Mouse (Mus musculus) ES-E14 (cell line): ENCODE data around the gene Ipcef1.

Experiments
- MAFK ChIP-seq: IDR thresholded peaks from 2 replicates; pipeline ENCODE4 v1.6.1; 2014; ENCODE audit warnings: mild to moderate bottlenecking, low read depth, low read length, inconsistent platforms; ENCODE audit not compliant: insufficient read depth
- ZNF384 ChIP-seq: IDR thresholded peaks from 2 replicates; pipeline ENCODE4 v1.6.1; 2012; ENCODE audit warnings: low read depth, low read length, inconsistent platforms

DNA sequence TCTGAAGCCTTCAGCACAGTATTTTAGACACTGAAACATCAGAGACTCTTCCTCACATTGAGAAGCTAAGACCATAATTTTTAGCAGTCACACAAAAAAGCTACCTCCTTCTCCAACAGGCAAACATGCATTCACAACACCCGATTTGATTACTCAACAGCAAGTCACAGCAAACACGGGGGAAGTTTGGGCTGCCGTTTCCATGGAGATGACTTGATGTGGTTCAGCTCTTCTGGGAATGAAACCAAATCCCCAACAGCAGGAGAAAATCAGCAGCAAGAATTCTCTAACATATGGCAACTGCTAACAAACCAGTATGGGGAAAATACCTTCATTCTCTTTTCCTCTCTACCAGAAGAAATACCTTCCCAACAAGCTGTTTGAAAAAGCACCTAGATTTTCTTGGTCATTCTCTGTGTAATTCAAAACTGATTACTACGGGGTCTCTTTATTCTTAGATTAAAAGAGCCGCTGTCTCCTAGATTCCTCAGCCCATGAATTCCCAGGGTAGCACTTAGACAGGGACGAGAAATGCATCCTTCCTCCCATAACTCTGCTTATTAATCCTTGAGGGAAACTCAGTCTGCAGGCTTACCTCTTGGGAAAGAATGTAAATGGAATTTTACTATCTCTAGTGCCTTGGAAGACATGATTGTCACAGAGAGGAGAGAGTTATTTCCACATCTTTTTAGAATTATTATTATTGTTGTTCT, 135.6 kb downstream of the Ipcef1 start:
- TF ChIP-seq MAFK, result no peak
- TF ChIP-seq ZNF384, result no peak
